In genomic region chr3:69136059-69136458, GRCm38 (mm10) we compare ENCODE assay signal across 28 mouse cellular contexts.
"Had no signal": no experiment of that assay in that cellular context is flagged by ENCODE, and none has a peak within 500 bp of the region (broad histone marks: within the 10 kb centered on the region; RNA-seq: fewer than 3 reads in every experiment).

No protein-coding gene starts in this region.

- H3K4me2 ChIP-seq: embryonic facial prominence, embryonic 12.5 days; embryonic facial prominence, embryonic 13.5 days; embryonic facial prominence, embryonic 15.5 days; forebrain, embryonic 12.5 days; forebrain, embryonic 13.5 days; forebrain, embryonic 15.5 days had no signal

- H3K36me3 ChIP-seq: embryonic facial prominence, embryonic 10.5 days; embryonic facial prominence, embryonic 12.5 days; embryonic facial prominence, embryonic 13.5 days; embryonic facial prominence, embryonic 15.5 days; forebrain, embryonic 10.5 days; forebrain, embryonic 12.5 days; forebrain, embryonic 15.5 days had no signal

- H3K27me3 ChIP-seq: embryonic facial prominence, embryonic 12.5 days; embryonic facial prominence, embryonic 13.5 days; embryonic facial prominence, embryonic 15.5 days; forebrain, embryonic 12.5 days; forebrain, embryonic 13.5 days; forebrain, embryonic 15.5 days had no signal

- H3K4me1 ChIP-seq: embryonic facial prominence, embryonic 10.5 days; embryonic facial prominence, embryonic 12.5 days; embryonic facial prominence, embryonic 13.5 days; embryonic facial prominence, embryonic 15.5 days; forebrain, embryonic 10.5 days; forebrain, embryonic 12.5 days; forebrain, embryonic 13.5 days; forebrain, embryonic 15.5 days had no signal

- ATAC-seq: forebrain, embryonic 13.5 days; forebrain, embryonic 14.5 days; forebrain, embryonic 15.5 days; forebrain, embryonic 16.5 days; forebrain, postnatal 0 days had no signal

- H3K4me3 ChIP-seq: embryonic facial prominence, embryonic 10.5 days; embryonic facial prominence, embryonic 12.5 days; embryonic facial prominence, embryonic 13.5 days; embryonic facial prominence, embryonic 15.5 days; erythroblast, embryonic 14.5 days; forebrain, embryonic 10.5 days; forebrain, embryonic 12.5 days; forebrain, embryonic 13.5 days; forebrain, embryonic 15.5 days; gastrocnemius, adult 2 months; heart, adult 2 months had no signal

- H3K27ac ChIP-seq: embryonic facial prominence, embryonic 10.5 days; embryonic facial prominence, embryonic 12.5 days; embryonic facial prominence, embryonic 13.5 days; embryonic facial prominence, embryonic 15.5 days; forebrain, embryonic 10.5 days; forebrain, embryonic 12.5 days; forebrain, embryonic 13.5 days; forebrain, embryonic 15.5 days; gastrocnemius, adult 2 months; heart, adult 2 months had no signal

- DNase-seq: cerebellum, adult 8-10 months; cerebellum, adult 9-10 months; cerebellum, adult 9-11 months; cerebellum, postnatal 10 days; cerebellum, postnatal 14 days; cerebellum, postnatal 25 days; cerebellum, postnatal 36 days; embryo, embryonic 11 days; forebrain, postnatal 0 days; gastrocnemius, adult 2 months; gastrocnemius, postnatal 10 days; gastrocnemius, postnatal 14 days; gastrocnemius, postnatal 25 days; gastrocnemius, postnatal 36 days; heart, adult 11 months; heart, adult 18-20 months; heart, adult 2 months had no signal

- H3K9me3 ChIP-seq: embryonic facial prominence, embryonic 10.5 days; embryonic facial prominence, embryonic 12.5 days; embryonic facial prominence, embryonic 13.5 days; embryonic facial prominence, embryonic 15.5 days; forebrain, embryonic 10.5 days; forebrain, embryonic 12.5 days; forebrain, embryonic 13.5 days; forebrain, embryonic 15.5 days had no signal

- H3K9ac ChIP-seq: embryonic facial prominence, embryonic 12.5 days; embryonic facial prominence, embryonic 13.5 days; embryonic facial prominence, embryonic 15.5 days; forebrain, embryonic 12.5 days; forebrain, embryonic 13.5 days; forebrain, embryonic 15.5 days; forebrain, postnatal 0 days had no signal
